Mouse (Mus musculus) frontal cortex, postnatal 10 days (tissue): ENCODE data around the gene Apol10b.
"Not testable (repeated sequence)": the region's sequence is repeated elsewhere in the genome, so short reads cannot be mapped to it uniquely, and the experiment has no call there.

Source experiments
- DNase-seq, 2 experiments: peaks; one replicate each; pipeline ENCODE4 v3.0.0; 2022; ENCODE audit warnings: low spot score in 2 of 2, mixed read lengths in 1 of 2

Gene Apol10b

DNA sequence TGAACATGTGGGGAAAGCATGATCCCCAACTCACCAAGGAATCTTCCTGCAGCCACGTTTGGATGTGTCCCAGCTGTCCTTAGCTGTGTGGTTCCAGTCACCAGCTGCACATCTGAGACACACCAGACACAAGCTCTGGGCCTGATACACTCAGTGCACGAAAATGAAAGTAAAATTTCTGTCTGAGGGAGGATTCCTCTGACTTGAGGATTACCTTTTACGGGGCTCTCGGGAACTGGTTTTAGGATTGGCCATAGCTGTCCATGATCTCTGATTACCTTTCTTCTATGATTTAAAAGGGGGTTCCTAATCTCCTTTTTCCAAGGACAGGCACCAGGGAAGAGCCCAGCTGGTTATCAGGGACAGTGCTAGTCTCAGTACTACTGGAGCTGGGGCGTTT lies at the start of gene Apol10b:
Gene Apol10b (minus strand): TSS at position 165 of the 400 bp plus-strand sequence.
- no peak for DNase-seq

DNA sequence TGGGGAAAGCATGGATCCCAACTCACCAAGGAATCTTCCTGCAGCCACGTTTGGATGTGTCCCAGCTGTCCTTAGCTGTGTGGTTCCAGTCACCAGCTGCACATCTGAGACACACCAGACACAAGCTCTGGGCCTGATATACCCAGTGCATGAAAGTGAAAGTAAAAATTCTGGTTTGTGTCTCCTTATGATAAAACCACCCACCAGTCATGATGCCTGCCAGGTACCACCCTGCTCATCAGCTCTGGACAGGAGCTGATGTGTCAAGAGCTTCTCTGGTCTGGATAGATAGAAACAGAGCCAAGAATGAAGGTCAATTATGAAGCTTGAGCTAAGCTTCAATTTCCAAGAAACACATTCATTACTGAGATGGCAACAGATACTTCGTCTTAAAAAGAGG lies 47.3 kb upstream of the Apol10b start, which contains the start of gene Apol11b:
Gene Apol11b (minus strand): TSS at position 111 of the 400 bp plus-strand sequence.
- not testable (repeated sequence) for DNase-seq

- DNase-seq: not testable (repeated sequence)
These were observed 33.9 kb upstream of the Apol10b start for GRCm38 (mm10) chr15:77629822-77630221.

DNA sequence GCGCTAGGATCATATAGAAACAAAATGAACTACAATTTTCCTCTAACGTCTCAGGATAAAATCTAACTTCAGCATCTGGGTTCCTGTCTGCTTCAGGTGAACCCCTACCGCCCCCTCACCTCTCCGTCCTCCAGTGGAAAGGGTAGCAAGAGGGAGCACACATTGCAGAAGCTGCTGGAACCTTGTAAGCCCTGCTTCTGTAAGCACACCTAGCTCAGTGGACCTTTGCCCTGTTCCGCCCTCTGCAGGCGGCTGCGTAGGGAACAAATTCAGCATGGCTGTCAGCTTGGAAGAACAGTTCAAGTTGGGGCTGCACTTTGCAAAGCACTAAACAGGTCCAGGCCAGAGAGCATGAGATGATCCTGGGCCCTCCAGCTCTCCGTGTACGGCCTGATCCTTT lies 32.7 kb upstream of the Apol10b start:
- not testable (repeated sequence) for DNase-seq

GRCm38 (mm10) chr15:77626471-77626870 lies 30.5 kb upstream of the Apol10b start:
- DNase-seq: not testable (repeated sequence)

- no peak for DNase-seq
These were observed 28.8 kb upstream of the Apol10b start for GRCm38 (mm10) chr15:77624710-77625109.

- DNase-seq: no peak
These were observed 10.1 kb upstream of the Apol10b start for GRCm38 (mm10) chr15:77606069-77606468.

GRCm38 (mm10) chr15:77598958-77599357 lies 3.0 kb upstream of the Apol10b start, which contains the start of gene Gm36245:
TSS of gene Gm36245 (plus strand) at chr15:77599258.
- no peak for DNase-seq

GRCm38 (mm10) chr15:77598429-77598828 lies 2.5 kb upstream of the Apol10b start:
- no peak for DNase-seq

DNA sequence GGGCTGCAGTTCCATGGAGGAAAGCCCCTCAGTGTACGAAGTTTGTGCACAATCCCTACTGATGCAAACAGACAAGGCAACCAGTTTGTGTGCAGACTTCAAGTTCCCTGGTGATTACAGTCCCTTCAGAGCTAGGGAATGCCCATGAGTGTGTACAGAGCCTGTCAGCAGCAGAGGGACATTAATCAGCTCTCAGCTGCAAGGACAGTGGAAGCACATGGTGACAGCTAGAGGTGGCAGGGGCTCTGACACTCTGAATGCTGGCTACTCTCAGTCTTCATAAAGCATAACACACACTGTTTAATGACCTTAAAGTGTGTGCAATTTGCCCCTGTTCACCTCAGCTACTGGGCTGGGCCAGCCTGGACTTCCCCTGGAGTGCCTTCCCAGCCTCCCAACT lies 2.4 kb downstream of the Apol10b start:
- DNase-seq: no peak

DNA sequence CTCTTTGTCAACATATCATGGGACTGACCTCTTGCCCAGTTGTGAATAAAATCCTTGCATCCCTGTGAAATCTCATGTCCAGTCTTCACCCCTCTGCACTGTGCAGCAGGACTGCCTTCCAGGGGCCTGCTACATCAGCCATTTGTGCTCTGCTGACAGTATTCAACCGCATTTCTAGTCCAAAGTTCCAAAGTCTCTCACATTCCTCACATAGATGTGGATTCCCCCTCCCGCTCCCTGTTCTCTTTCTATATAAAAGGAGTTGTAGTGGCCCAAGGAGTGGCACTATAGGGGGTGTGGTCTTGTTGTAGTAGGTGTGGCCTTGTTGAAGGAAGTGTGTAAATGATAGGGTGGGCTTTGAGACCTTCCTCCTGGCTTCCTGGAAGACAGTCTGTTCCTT lies 5.0 kb downstream of the Apol10b start:
- no peak for DNase-seq

- no peak for DNase-seq
These were observed 6.9 kb downstream of the Apol10b start for GRCm38 (mm10) chr15:77588981-77589380.

GRCm38 (mm10) chr15:77587026-77587425 lies 8.9 kb downstream of the Apol10b start:
- DNase-seq: no peak

- DNase-seq: no peak
These were observed 14.2 kb downstream of the Apol10b start for GRCm38 (mm10) chr15:77581681-77582080.

GRCm38 (mm10) chr15:77579311-77579710 lies 16.6 kb downstream of the Apol10b start:
- no peak for DNase-seq

DNA sequence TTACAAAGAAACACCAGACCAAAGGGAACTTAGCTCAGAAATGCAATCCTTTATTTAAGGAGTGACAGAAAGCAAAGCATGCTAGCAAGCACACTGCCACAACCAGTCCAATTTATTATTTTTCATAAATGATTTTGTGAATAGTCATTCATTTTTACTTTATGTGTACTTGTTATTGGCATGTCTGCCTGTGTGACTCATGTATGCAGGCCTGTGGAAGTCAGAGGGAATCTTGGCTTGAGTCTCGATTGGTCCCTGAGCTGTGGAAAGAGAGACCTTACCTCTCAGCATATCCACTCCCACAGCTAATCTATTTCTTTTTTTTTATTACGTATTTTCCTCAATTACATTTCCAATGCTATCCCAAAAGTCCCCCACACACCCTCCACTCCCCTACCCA lies 17.1 kb downstream of the Apol10b start:
- no peak for DNase-seq

- no peak for DNase-seq
These were observed 32.7 kb downstream of the Apol10b start for GRCm38 (mm10) chr15:77563219-77563618.

DNA sequence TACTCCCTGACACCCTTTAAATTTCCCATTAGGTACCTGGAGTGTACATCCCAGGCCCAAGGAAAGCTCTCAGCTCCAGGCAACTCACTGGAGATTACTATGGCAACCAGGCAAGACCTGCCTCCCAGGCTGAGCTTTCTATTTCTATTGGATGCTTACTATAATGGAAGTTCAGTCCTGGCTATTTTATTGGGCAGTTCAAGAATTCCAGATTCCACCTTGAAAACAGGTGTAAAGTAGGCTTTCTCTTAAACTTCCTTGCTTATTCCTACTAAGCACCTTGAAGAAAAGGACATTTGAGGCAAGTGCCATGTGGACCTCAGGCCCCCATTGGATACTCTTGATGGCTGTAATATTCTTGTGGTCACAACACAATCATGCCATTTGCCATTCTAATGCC lies 34.1 kb downstream of the Apol10b start, which contains the start of gene 1700025B11Rik:
Gene 1700025B11Rik (minus strand): TSS at position 101 of the 400 bp plus-strand sequence.
- no peak for DNase-seq

GRCm38 (mm10) chr15:77539221-77539620 lies 56.7 kb downstream of the Apol10b start:
- not testable (repeated sequence) for DNase-seq
